Mouse (Mus musculus) G1E (cell line): ENCODE results near the gene Thsd4.

ENCODE experiments used
- CTCF ChIP-seq: IDR thresholded peaks from 2 replicates; pipeline ENCODE4 v1.5.1; 2012; ENCODE audit warnings: low read depth, low read length, inconsistent platforms, mixed read lengths
- POLR2AphosphoS5 ChIP-seq: IDR thresholded peaks from 2 replicates; pipeline ENCODE4 v1.6.1; 2012; ENCODE audit warnings: low read depth, low read length, inconsistent platforms; ENCODE audit not compliant: insufficient replicate concordance

GRCm38 (mm10) chr9:60280786-60281185 is 241.1 kb downstream of the Thsd4 start:
- TF ChIP-seq CTCF = no peak
- no peak for TF ChIP-seq POLR2AphosphoS5
